ENCODE assay signal across 11 mouse cellular contexts in the genomic region with DNA sequence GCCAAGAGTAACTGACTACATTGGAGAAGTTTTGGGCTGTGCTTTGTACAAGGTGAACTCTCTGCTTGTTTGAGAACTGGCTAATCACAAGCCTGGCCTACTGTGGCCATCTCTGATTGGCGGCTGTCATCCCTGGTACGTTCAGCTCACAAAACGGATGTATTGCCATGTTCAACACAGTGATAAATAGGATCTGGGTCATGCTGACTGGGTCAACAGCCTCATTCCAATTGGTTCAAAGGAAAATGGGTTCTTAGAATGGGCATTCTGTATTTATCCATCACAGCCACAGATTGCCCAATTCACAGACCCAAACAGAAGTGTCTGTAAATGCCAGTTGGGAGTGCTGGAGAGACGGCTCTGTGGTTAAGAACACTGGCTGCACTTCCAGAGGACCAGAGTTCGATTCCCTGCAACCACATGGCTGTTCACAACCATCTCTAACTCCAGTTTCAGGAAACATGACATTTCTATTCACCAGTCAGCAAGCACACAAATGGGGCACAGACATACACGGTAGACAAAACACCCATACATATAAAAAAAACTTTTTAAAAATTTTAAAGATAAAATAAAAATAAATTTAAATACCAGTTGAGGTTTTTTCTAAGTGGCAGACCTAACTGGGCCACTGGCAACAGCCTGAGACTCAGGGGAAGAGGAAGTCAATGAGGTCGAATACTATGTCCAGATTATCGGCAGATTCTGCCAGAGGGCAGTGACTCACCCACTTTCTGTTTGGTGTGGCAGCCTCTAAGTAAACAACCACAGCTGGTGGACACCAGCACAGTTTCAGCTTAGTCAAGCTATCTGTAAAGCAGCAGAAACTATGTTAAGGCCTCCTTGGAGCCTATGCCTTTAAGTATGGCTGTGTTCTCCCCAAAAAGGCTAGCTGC. TPM values are rescaled to one million over a fixed set of nuclear protein-coding genes. Genes with fewer than 3 reads are reported as not detected.
DNase-seq lines count a peak whose midpoint lies in the region; ATAC-seq and TF ChIP-seq lines count a peak whose summit lies in the region.
"Had no signal": no experiment of that assay in that cellular context is flagged by ENCODE, and none has a peak within 500 bp of the region (broad histone marks: within the 10 kb centered on the region; RNA-seq: fewer than 3 reads in every experiment).

No protein-coding gene starts in this region.

- H3K4me2 ChIP-seq in lung, postnatal 0 days (replicated peaks; ENCODE audit: low read depth, low read length), result no peak overlapping the region
- peak overlapping the region; percentile 42 for H3K4me2 ChIP-seq in myocyte (ENCODE audit: low read depth)
- no peak overlapping the region for H3K4me2 ChIP-seq in midbrain, embryonic 15.5 days

- peak; percentile 35 for DNase-seq in lung, postnatal 0 days (ENCODE audit: low spot score)
- no peak for DNase-seq in lung, postnatal 4 days
- peak; percentile 78 for DNase-seq in adipocyte (ENCODE audit: low spot score)
- DNase-seq in liver, adult 2 months (ENCODE audit: extremely low read depth, low read depth, low spot score), result peak; percentile 99
- no peak for DNase-seq in kidney, adult 8-10 months
- DNase-seq in testis, postnatal 10 days (ENCODE audit: low spot score), result no peak
- DNase-seq: cerebellum, postnatal 36 days; retina, postnatal 1 day had no signal

- no peak overlapping the region for H3K4me3 ChIP-seq in lung, postnatal 0 days (ENCODE audit: low read depth, low read length)
- H3K4me3 ChIP-seq in liver, adult 2 months (ENCODE audit: insufficient read depth, low read depth, low read length), result no peak overlapping the region
- no peak overlapping the region for H3K4me3 ChIP-seq in myocyte
- H3K4me3 ChIP-seq in midbrain, embryonic 15.5 days, result no peak overlapping the region

- H3K27ac ChIP-seq in lung, postnatal 0 days (ENCODE audit: low read length), result no peak overlapping the region
- H3K27ac ChIP-seq in liver, adult 2 months (replicated peaks; ENCODE audit: insufficient read depth, low read depth, low read length), result peak overlapping the region; percentile 98
- no peak overlapping the region for H3K27ac ChIP-seq in midbrain, embryonic 15.5 days

- H3K9me3 ChIP-seq in lung, postnatal 0 days (ENCODE audit: low read length), result no peaks in the 10 kb centered on the region
- H3K9me3 ChIP-seq in midbrain, embryonic 15.5 days, result no peaks in the 10 kb centered on the region

- no peak overlapping the region for H3K9ac ChIP-seq in lung, postnatal 0 days (replicated peaks; ENCODE audit: low read depth)
- peak overlapping the region; percentile 29 for H3K9ac ChIP-seq in liver, adult 2 months (ENCODE audit: low read depth, low read length)
- no peak overlapping the region for H3K9ac ChIP-seq in midbrain, embryonic 15.5 days

- H3ac ChIP-seq in myocyte (ENCODE audit: control insufficient read depth, insufficient read length), result no peak overlapping the region

- 70% methylated on average over 8 of the region's 8 CpGs for WGBS in lung, postnatal 0 days
- WGBS in liver, adult 2 months, result 20% methylated on average over 8 of the region's 8 CpGs
- 87% methylated on average over 8 of the region's 8 CpGs for WGBS in midbrain, embryonic 15.5 days

- no peaks in the 10 kb centered on the region for H3K27me3 ChIP-seq in lung, postnatal 0 days (replicated peaks; ENCODE audit: insufficient read depth, low read length)
- H3K27me3 ChIP-seq in liver, adult 2 months (ENCODE audit: control insufficient read depth, insufficient read depth, low read length), result no peaks in the 10 kb centered on the region
- no peaks in the 10 kb centered on the region for H3K27me3 ChIP-seq in myocyte (ENCODE audit: control insufficient read depth, insufficient read depth, insufficient read length)
- H3K27me3 ChIP-seq in midbrain, embryonic 15.5 days (replicated peaks), result no peaks in the 10 kb centered on the region

- H3K4me1 ChIP-seq in lung, postnatal 0 days (ENCODE audit: insufficient read depth, low read depth, low read length), result no peaks in the 10 kb centered on the region; the same call in 1 of the 2 replicates
- peaks cover 29% of the 10 kb centered on the region for H3K4me1 ChIP-seq in liver, adult 2 months (ENCODE audit: control insufficient read depth, insufficient read depth, low read length)
- no peaks in the 10 kb centered on the region for H3K4me1 ChIP-seq in midbrain, embryonic 15.5 days

- TF ChIP-seq POLR2A in liver, adult 2 months (IDR thresholded peaks at IDR 0.05; ENCODE audit: extremely low read depth, insufficient read depth, low read length), result no peak
- no peak for TF ChIP-seq POLR2A in myocyte (IDR thresholded peaks at IDR 0.05; ENCODE audit: insufficient read length, low read depth)

- TF ChIP-seq EP300 in lung, postnatal 0 days (IDR thresholded peaks at IDR 0.05), result no peak

- peak; percentile 59 for ATAC-seq in lung, postnatal 0 days
- no peak for ATAC-seq in midbrain, embryonic 15.5 days (replicated peaks)

- TF ChIP-seq CTCF in lung, postnatal 0 days (IDR thresholded peaks at IDR 0.05), result no peak
- no peak for TF ChIP-seq CTCF in liver, adult 2 months (IDR thresholded peaks at IDR 0.05; ENCODE audit: low read depth, low read length)

- H3K36me3 ChIP-seq in lung, postnatal 0 days (ENCODE audit: insufficient read depth, low read length), result peaks cover 20% of the 10 kb centered on the region; the same call in 1 of the 2 replicates
- H3K36me3 ChIP-seq in liver, adult 2 months (ENCODE audit: control insufficient read depth, insufficient read depth, low read length), result peaks cover 32% of the 10 kb centered on the region
- H3K36me3 ChIP-seq in myocyte (ENCODE audit: control insufficient read depth, insufficient read depth), result peaks cover 6% of the 10 kb centered on the region
- peaks cover 22% of the 10 kb centered on the region; the same call in 1 of the 2 replicates for H3K36me3 ChIP-seq in midbrain, embryonic 15.5 days (replicated peaks)

- no peaks in the 10 kb centered on the region for H3K79me2 ChIP-seq in liver, adult 2 months (ENCODE audit: control insufficient read depth, insufficient read depth, low read length)
- no peaks in the 10 kb centered on the region for H3K79me2 ChIP-seq in myocyte (ENCODE audit: control insufficient read depth, insufficient read depth)

TF ChIP-seq in myocyte, 11 proteins besides CTCF, POLR2A, EP300 and RAD21:
- TF ChIP-seq E2F4 (IDR thresholded peaks at IDR 0.05; ENCODE audit: insufficient read depth) (no peak), MYOD1 (IDR thresholded peaks at IDR 0.05; ENCODE audit: control insufficient read depth in 1 of 3, insufficient read length in 2 of 3, low read depth in 2 of 3) (peak in 1 of 3 experiments; percentile 39), MYOG (IDR thresholded peaks at IDR 0.05; ENCODE audit: control insufficient read depth in 1 of 3, insufficient read depth in 1 of 3, insufficient read length in 2 of 3, low read depth in 2 of 3) (peak in 1 of 3 experiments; percentile 18)

RNA-seq across cellular contexts. Expression of gene Snrpd3, which starts 12.9 kb away (rescaled TPM):
- polyA plus RNA-seq in lung, postnatal 0 days (2015; fragmentation: Nextera tagmentation; extraction: Ambion mirVana), result 61.6 and 65.7 TPM in 2 replicates
- 26.6 and 29.1 TPM in 2 replicates for total RNA-seq in liver, adult 2 months (2014; rRNA removed)
- 12.5 and 21.0 TPM in 2 replicates for polyA plus RNA-seq in liver, adult 2 months (2012; rRNA removed)
- polyA plus RNA-seq in myocyte (2012; fragmentation: generic; extraction: Trizol), result 195 TPM
- 122 and 127 TPM in 2 replicates for polyA plus RNA-seq in midbrain, embryonic 15.5 days (2015; fragmentation: Nextera tagmentation; extraction: Ambion mirVana)

RNA-seq across cellular contexts. Expression of gene Gucd1, which starts 13.3 kb away (rescaled TPM):
- 19.9 and 20.3 TPM in 2 replicates for polyA plus RNA-seq in lung, postnatal 0 days (2015; fragmentation: Nextera tagmentation; extraction: Ambion mirVana)
- 115 and 138 TPM in 2 replicates for total RNA-seq in liver, adult 2 months (2014; rRNA removed)
- 162 and 166 TPM in 2 replicates for polyA plus RNA-seq in liver, adult 2 months (2012; rRNA removed)
- polyA plus RNA-seq in myocyte (2012; fragmentation: generic; extraction: Trizol), result 17.5 TPM
- polyA plus RNA-seq in midbrain, embryonic 15.5 days (2015; fragmentation: Nextera tagmentation; extraction: Ambion mirVana), result 22.3 and 24.4 TPM in 2 replicates

RNA-seq across cellular contexts. Expression of gene Lrrc75b, which starts 55.6 kb away (rescaled TPM):
- 0.52 and 0.84 TPM in 2 replicates for polyA plus RNA-seq in lung, postnatal 0 days (2015; fragmentation: Nextera tagmentation; extraction: Ambion mirVana)
- total RNA-seq in liver, adult 2 months (2014; rRNA removed), result under 0.01 TPM in 1 of 2 replicates, not detected in the other
- 0.02 TPM in 1 of 2 replicates, not detected in the other for polyA plus RNA-seq in liver, adult 2 months (2012; rRNA removed)
- 1.1 TPM for polyA plus RNA-seq in myocyte (2012; fragmentation: generic; extraction: Trizol)
- polyA plus RNA-seq in midbrain, embryonic 15.5 days (2015; fragmentation: Nextera tagmentation; extraction: Ambion mirVana), result 41.0 and 44.8 TPM in 2 replicates

RNA-seq across cellular contexts. Expression of gene Ggt1, which starts 56.9 kb away (rescaled TPM):
- polyA plus RNA-seq in lung, postnatal 0 days (2015; fragmentation: Nextera tagmentation; extraction: Ambion mirVana), result 0.21 and 0.42 TPM in 2 replicates
- total RNA-seq in liver, adult 2 months (2014; rRNA removed), result 0.54 and 0.92 TPM in 2 replicates
- 0.20 and 0.68 TPM in 2 replicates for polyA plus RNA-seq in liver, adult 2 months (2012; rRNA removed)
- polyA plus RNA-seq in myocyte (2012; fragmentation: generic; extraction: Trizol), result 0.06 TPM
- 1.2 and 1.7 TPM in 2 replicates for polyA plus RNA-seq in midbrain, embryonic 15.5 days (2015; fragmentation: Nextera tagmentation; extraction: Ambion mirVana)
- total RNA-seq: heart, postnatal 10 days had no signal

Comparison
In these comparisons a context has a peak if more than half of its experiments do, and no peak if none do; other contexts are left out.
1. DNase-seq: peak in lung, postnatal 0 days (single experiment), adipocyte (single experiment) and liver, adult 2 months (single experiment); none in lung, postnatal 4 days (0 of 2), kidney, adult 8-10 months (0 of 2) and testis, postnatal 10 days (single experiment).
2. RNA of gene Lrrc75b, which starts 55.6 kb away (polyA plus RNA-seq): 41.0 to 44.8 TPM in midbrain, embryonic 15.5 days; 1.1 TPM in myocyte (single experiment), 0.52 to 0.84 TPM in lung, postnatal 0 days and 0.02 TPM in liver, adult 2 months; every median in the first group is over 10 times any median in the second.